ENCODE assay signal across 17 mouse cellular contexts in the genomic region with DNA sequence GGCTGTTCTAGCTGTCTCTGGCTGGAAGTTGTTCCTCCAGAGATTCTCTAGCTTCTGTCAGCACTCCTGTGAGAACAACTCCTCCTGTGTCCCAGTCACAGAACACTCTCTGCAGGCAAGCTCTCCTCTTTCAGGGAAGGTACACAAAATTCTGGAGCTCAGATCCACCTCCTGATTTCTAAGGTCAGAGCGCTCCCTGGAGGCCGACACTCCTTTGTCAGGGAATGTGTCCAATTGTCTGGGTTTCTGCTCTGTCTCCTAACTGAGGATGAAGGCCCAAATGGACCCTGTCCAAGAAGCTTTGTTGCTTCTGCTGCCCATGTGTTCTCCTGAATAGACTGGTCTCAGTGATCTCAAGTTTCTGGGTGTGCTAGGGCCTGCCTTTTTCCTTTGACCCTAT. TPM values are rescaled to one million over a fixed set of nuclear protein-coding genes. Genes with fewer than 3 reads are reported as not detected.
"Had no signal": no experiment of that assay in that cellular context is flagged by ENCODE, and none has a peak within 500 bp of the region (broad histone marks: within the 10 kb centered on the region; RNA-seq: fewer than 3 reads in every experiment).

No protein-coding gene starts in this region.

RNA-seq across cellular contexts. Expression of gene Cyp2c40, which starts 27.2 kb away (rescaled TPM):
- total RNA-seq: megakaryocyte progenitor cell, adult 5-6 weeks; midbrain, postnatal 0 days; monocyte, adult 5-6 weeks; neutrophil, adult 5-6 weeks had no signal
- polyA plus RNA-seq: lung, adult 2 months; lung, embryonic 15.5 days; macrophage; midbrain, embryonic 11.5 days; midbrain, embryonic 13.5 days; midbrain, embryonic 15.5 days; midbrain, postnatal 0 days; neural tube, embryonic 12.5 days; neural tube, embryonic 14.5 days; spleen, adult 2 months; testis, adult 2 months; thymus, adult 2 months; urinary bladder, adult 2 months had no signal

RNA-seq across cellular contexts. Expression of gene Cyp2c68, which starts 44.6 kb away (rescaled TPM):
- total RNA-seq: megakaryocyte progenitor cell, adult 5-6 weeks; midbrain, postnatal 0 days; monocyte, adult 5-6 weeks; neutrophil, adult 5-6 weeks had no signal
- polyA plus RNA-seq: lung, adult 2 months; lung, postnatal 0 days; macrophage; midbrain, embryonic 11.5 days; midbrain, embryonic 13.5 days; midbrain, embryonic 15.5 days; midbrain, postnatal 0 days; neural tube, embryonic 12.5 days; neural tube, embryonic 14.5 days; spleen, adult 2 months; testis, adult 2 months; thymus, adult 2 months; urinary bladder, adult 2 months had no signal
